Mouse (Mus musculus): ENCODE data around the gene Gm45021.

GRCm38 (mm10) chr6:48646309-48646690 lies 56.9 kb downstream of the Gm45021 start:
- no peak for TF ChIP-seq USF1 (IDR thresholded peaks at IDR 0.05; ENCODE audit: low read depth)
- TF ChIP-seq E2F4 (IDR thresholded peaks at IDR 0.05; ENCODE audit: insufficient read depth) = no peak
- TF ChIP-seq POLR2A (IDR thresholded peaks at IDR 0.05; ENCODE audit: insufficient read length, low read depth) = no peak
- TF ChIP-seq TCF12 (IDR thresholded peaks at IDR 0.05; ENCODE audit: insufficient read depth, poor library complexity, severe bottlenecking) = no peak
- no peak for TF ChIP-seq MYOD1 (IDR thresholded peaks at IDR 0.05; ENCODE audit: control insufficient read depth in 1 of 3, insufficient read length in 2 of 3, low read depth in 2 of 3)
- TF ChIP-seq POLR2AphosphoS2 (IDR thresholded peaks at IDR 0.05; ENCODE audit: insufficient read length, low read depth) = no peak
- no peak for TF ChIP-seq SRF (IDR thresholded peaks at IDR 0.05; ENCODE audit: control insufficient read depth, insufficient read length, low read depth)
- no peak for TF ChIP-seq TCF3 (IDR thresholded peaks at IDR 0.05; ENCODE audit: insufficient read length, low read depth)
- TF ChIP-seq MYOG (IDR thresholded peaks at IDR 0.05; ENCODE audit: control insufficient read depth in 1 of 3, insufficient read depth in 1 of 3, insufficient read length in 2 of 3, low read depth in 2 of 3) = no peak
- TF ChIP-seq MAX (IDR thresholded peaks at IDR 0.05; ENCODE audit: low read depth) = no peak
- no peak for TF ChIP-seq REST (IDR thresholded peaks at IDR 0.05; ENCODE audit: insufficient read depth, insufficient read length)
